Mouse (Mus musculus): ENCODE data around the gene Nr4a1. TPM values are rescaled to one million over a fixed set of nuclear protein-coding genes. Genes with fewer than 3 reads are reported as not detected.

Nr4a1 gene
- polyA plus RNA-seq, 1 experiment from 2014 or later = 2.9 TPM

DNA sequence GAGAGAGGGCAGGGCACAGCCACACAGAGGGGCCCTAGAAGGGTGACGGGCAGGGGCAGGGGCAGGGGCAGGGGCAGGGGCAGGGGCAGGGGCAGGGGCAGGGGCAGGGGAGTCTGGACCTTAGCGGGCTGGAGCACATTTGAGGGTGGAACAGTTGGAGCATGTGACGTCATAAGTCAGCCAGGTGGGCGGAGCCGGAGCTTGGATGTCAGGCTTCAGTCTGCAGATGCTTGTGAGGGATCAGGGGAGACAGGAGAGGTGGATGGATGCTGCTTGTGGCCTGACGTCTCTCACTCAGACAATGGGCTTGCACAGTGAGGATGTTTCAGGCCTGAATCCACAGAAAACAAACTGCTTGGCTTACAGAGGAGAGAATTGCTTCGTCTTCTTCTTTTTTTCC is 44.5 kb downstream of the Nr4a1 start:
- H3K27me3 ChIP-seq = no peaks in the 10 kb centered on the region
- H3K4me3 ChIP-seq (replicated peaks) = no peak overlapping the region
- no peaks in the 10 kb centered on the region for H3K9me3 ChIP-seq
- 14% methylated on average over 7 of the region's 7 CpGs for WGBS
- no peak overlapping the region for H3K27ac ChIP-seq
- H3K9ac ChIP-seq = peak overlapping the region; percentile 41
- H3K4me2 ChIP-seq = peak overlapping the region; percentile 35
- no peak for ATAC-seq (ENCODE audit: low FRiP score)
- peaks cover 6% of the 10 kb centered on the region; the same call in 1 of the 2 replicates for H3K4me1 ChIP-seq
- H3K36me3 ChIP-seq (replicated peaks) = no peaks in the 10 kb centered on the region

DNA sequence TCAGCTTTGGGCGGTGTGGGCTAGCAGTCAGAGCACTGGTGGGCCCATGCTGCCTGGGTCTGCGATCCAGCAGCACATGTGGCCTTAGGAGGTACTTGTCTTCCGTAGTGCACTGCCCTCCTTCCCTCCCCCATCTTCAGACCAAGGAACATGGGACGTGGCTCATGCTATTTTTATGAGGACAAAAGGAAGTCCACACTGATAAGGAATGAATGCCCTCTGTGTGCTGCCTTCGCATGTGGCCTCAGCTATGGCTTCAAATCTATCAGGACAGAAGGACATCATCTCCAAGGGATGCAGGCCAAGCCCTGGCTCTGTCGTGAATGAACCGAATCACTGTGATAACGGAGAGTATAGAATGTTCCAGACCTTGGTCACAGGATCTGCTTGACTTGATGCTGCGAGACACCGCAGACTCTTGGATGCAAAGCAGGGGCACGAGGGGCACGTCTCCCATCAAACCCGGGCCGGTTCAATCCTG is 45.5 kb downstream of the Nr4a1 start:
- no peaks in the 10 kb centered on the region for H3K36me3 ChIP-seq (replicated peaks)
- no peak overlapping the region for H3K4me3 ChIP-seq (replicated peaks)
- H3K9ac ChIP-seq = no peak overlapping the region
- no peaks in the 10 kb centered on the region for H3K27me3 ChIP-seq
- no peaks in the 10 kb centered on the region for H3K9me3 ChIP-seq
- ATAC-seq (ENCODE audit: low FRiP score) = no peak
- H3K4me2 ChIP-seq = no peak overlapping the region
- no peak overlapping the region for H3K27ac ChIP-seq
- WGBS = 86% methylated on average over 14 of the region's 14 CpGs
- peaks cover 6% of the 10 kb centered on the region; the same call in 1 of the 2 replicates for H3K4me1 ChIP-seq

GRCm38 (mm10) chr15:101300128-101300527 is 46.1 kb downstream of the Nr4a1 start:
- no peak for ATAC-seq (ENCODE audit: low FRiP score)
- H3K36me3 ChIP-seq (replicated peaks) = no peaks in the 10 kb centered on the region
- no peak overlapping the region for H3K4me2 ChIP-seq
- no peak overlapping the region for H3K4me3 ChIP-seq (replicated peaks)
- no peak overlapping the region for H3K27ac ChIP-seq
- H3K9me3 ChIP-seq = no peaks in the 10 kb centered on the region
- no peak overlapping the region for H3K9ac ChIP-seq
- WGBS = 76% methylated on average over 6 of the region's 6 CpGs
- H3K4me1 ChIP-seq = peaks cover 6% of the 10 kb centered on the region; the same call in 1 of the 2 replicates
- H3K27me3 ChIP-seq = no peaks in the 10 kb centered on the region

GRCm38 (mm10) chr15:101302201-101302600 is 48.1 kb downstream of the Nr4a1 start:
- no peak for ATAC-seq (ENCODE audit: low FRiP score)
- no peak overlapping the region for H3K4me2 ChIP-seq
- H3K9me3 ChIP-seq = no peaks in the 10 kb centered on the region
- H3K9ac ChIP-seq = no peak overlapping the region
- no peaks in the 10 kb centered on the region for H3K27me3 ChIP-seq
- H3K4me3 ChIP-seq (replicated peaks) = no peak overlapping the region
- no peak overlapping the region for H3K27ac ChIP-seq
- no peaks in the 10 kb centered on the region for H3K36me3 ChIP-seq (replicated peaks)
- peaks cover 6% of the 10 kb centered on the region; the same call in 1 of the 2 replicates for H3K4me1 ChIP-seq
- 76% methylated on average over 3 of the region's 3 CpGs for WGBS

DNA sequence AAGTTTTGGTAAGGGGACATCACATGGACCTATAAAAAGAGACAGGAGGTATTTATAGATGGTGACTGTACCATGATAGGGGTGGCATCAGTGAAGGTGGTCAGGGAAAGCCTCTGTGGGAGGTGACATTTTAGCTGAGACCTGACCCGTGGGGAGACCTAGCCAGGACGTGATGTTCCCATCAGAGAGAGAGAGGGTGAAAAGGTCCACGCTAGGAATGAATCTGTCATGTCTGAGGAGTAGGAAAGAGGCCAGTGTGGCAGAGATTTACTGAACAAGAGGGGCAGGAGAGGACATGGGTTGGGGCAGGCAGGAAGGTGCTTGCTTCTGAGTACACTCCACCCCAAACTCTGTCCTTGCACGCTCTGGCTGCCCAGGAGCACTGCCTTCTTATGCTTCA is 49.8 kb downstream of the Nr4a1 start:
- Histone ChIP-seq H3K4me3 (replicated peaks) (no peak overlapping the region), H3K36me3 (replicated peaks) (no peaks in the 10 kb centered on the region), H3K27ac (no peak overlapping the region), H3K27me3 (no peaks in the 10 kb centered on the region), H3K9me3 (no peaks in the 10 kb centered on the region), H3K4me1 (peaks cover under 1% of the 10 kb centered on the region), H3K9ac (no peak overlapping the region), H3K4me2 (no peak overlapping the region)
- no peak for ATAC-seq (ENCODE audit: low FRiP score)
- WGBS = 89% methylated on average over 4 of the region's 4 CpGs

DNA sequence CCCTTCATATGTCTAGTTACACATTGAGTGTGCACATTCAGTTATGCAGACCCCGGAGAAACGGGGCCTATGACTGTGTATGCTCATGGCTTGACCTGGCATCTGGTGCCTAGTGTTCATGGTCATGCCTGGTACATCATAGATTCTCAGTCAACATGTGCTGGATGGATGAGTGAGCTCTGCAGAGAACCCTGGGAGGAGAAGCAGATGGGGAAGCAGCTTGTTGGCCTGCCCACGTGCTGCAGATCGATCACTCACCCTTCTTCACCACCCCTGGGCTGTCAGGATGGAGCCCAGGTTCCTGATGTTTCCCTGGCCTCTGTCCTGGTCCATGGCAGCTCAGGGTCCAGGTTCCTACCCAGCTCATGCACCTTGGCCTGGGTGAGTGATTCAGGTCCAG is 52.4 kb downstream of the Nr4a1 start:
- Histone ChIP-seq H3K4me3 (replicated peaks) (no peak overlapping the region), H3K9ac (no peak overlapping the region), H3K9me3 (no peaks in the 10 kb centered on the region), H3K27me3 (no peaks in the 10 kb centered on the region), H3K4me1 (peaks cover 6% of the 10 kb centered on the region), H3K4me2 (no peak overlapping the region), H3K36me3 (replicated peaks) (no peaks in the 10 kb centered on the region), H3K27ac (no peak overlapping the region)
- ATAC-seq (ENCODE audit: low FRiP score) = no peak
- WGBS = 87% methylated on average over 4 of the region's 4 CpGs

DNA sequence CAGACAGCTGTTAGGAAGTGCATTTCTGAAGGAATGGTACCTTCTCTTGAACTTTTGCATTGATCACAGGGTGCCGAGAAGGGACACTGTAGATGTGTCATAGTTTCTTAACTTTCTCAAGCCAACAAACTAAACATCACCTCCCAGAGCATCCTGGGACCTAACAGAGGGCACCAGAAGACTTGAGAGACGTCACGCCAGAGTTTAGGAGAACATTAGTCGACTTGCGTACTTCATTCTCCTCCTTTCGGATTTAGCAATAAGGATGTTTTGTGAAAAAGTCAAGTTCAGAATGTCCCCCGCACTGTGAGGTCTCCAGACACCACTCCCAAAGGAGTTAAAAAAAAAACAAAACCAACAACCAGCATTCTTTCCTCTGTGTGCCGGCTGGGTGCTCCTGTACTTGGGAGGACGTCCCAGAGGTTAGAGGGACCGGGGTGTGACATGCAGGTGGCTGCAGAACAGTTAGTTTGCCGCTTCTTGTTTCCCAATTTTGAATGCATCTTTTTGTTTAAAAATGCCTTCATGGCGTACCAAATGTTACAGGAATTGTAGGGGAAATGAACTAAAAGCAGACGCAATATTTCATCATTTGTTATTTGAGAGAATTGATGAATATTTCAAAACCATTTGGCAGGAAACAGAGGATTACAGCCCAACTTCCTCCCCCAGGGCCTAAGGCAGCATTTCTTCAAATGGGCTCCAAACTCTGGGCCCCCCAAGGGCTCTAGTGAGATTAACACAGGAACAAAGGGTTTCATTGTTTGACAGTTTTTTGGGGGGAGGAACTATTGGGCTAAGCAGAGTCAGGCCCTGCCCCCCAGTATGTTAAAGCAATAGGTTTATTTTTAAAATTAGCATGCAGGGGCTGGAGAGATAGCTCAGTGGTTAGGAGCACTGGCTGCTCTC is 54.6 kb downstream of the Nr4a1 start:
- Histone ChIP-seq H3K9ac (no peak overlapping the region), H3K4me3 (replicated peaks) (no peak overlapping the region), H3K4me2 (no peak overlapping the region), H3K27me3 (no peaks in the 10 kb centered on the region), H3K27ac (no peak overlapping the region), H3K4me1 (peaks cover 6% of the 10 kb centered on the region), H3K36me3 (replicated peaks) (no peaks in the 10 kb centered on the region), H3K9me3 (no peaks in the 10 kb centered on the region)
- ATAC-seq (ENCODE audit: low FRiP score) = no peak
- 65% methylated on average over 13 of the region's 13 CpGs for WGBS

- Histone ChIP-seq H3K4me1 (peaks cover 6% of the 10 kb centered on the region), H3K4me3 (replicated peaks) (no peak overlapping the region), H3K27ac (no peak overlapping the region), H3K27me3 (no peaks in the 10 kb centered on the region), H3K9me3 (no peaks in the 10 kb centered on the region), H3K4me2 (no peak overlapping the region), H3K9ac (no peak overlapping the region), H3K36me3 (replicated peaks) (no peaks in the 10 kb centered on the region)
- 50% methylated on average over 5 of the region's 5 CpGs for WGBS
- ATAC-seq (ENCODE audit: low FRiP score) = no peak
Observed at GRCm38 (mm10) chr15:101309493-101309892, 55.4 kb downstream of the Nr4a1 start.

DNA sequence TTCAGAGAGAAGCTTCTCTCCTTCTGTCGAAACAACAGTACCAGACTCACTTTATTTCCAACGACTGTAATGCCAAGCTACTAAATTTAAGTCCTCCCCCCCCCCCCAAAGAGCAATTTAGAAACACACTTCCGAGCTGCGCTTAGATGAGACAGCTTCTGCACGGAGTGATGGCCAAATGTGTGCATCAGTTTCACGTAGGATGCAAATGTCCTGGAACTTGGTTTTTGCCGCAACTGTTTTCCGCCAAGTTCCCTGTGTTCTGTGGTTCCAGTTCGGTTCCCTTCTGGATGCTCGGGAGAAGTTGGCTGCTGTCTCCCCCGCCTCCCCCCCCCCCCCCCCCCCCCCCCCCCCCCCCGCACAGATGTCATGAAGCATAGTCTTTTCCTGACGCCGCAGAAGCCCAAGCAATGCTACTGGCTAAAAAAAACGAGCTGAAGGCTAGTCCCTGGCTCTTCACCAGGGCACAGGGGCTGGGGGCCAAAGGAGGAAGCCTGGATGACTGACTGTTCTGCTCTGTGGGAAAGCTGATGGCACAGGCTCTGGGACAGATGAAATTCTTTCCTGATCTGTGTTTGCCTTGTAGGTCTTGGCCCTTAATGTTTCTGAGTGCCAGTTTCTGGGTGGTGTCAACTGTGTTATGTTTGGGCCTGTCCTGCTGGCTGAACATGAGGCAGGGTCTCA is 57.2 kb downstream of the Nr4a1 start:
- Histone ChIP-seq H3K4me2 (no peak overlapping the region), H3K4me3 (replicated peaks) (no peak overlapping the region), H3K4me1 (peaks cover 10% of the 10 kb centered on the region), H3K9me3 (no peaks in the 10 kb centered on the region), H3K27ac (no peak overlapping the region), H3K36me3 (replicated peaks) (no peaks in the 10 kb centered on the region), H3K9ac (no peak overlapping the region), H3K27me3 (no peaks in the 10 kb centered on the region)
- no peak for ATAC-seq (ENCODE audit: low FRiP score)
- WGBS = 71% methylated on average over 13 of the region's 15 CpGs

GRCm38 (mm10) chr15:101312006-101312405 is 57.9 kb downstream of the Nr4a1 start:
- Histone ChIP-seq H3K27me3 (no peaks in the 10 kb centered on the region), H3K27ac (no peak overlapping the region), H3K9me3 (no peaks in the 10 kb centered on the region), H3K4me3 (replicated peaks) (no peak overlapping the region), H3K4me2 (no peak overlapping the region), H3K4me1 (peaks cover 12% of the 10 kb centered on the region), H3K9ac (no peak overlapping the region), H3K36me3 (replicated peaks) (no peaks in the 10 kb centered on the region)
- no peak for ATAC-seq (ENCODE audit: low FRiP score)
- WGBS = 92% methylated on average over 6 of the region's 6 CpGs

DNA sequence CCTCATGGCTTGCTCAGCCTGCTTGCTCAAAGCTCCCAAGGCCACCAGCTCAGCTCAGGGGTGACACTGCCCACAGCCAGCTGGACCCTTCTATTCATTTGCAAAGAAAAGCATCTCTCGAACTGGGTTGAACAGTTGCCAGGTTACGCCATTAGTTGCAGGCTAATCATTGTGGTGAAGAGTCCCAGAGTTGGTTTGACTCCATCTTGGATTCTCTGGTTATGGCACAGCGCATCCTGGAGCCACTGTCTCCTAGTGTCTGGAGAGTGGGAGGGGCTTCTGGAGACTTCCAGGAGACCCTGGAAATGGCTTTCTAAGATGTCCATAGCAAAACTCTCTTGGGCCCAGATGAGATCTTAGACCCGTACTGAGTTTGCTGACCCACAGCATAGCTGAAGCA is 61.3 kb downstream of the Nr4a1 start:
- H3K27me3 ChIP-seq = no peaks in the 10 kb centered on the region
- peaks cover 9% of the 10 kb centered on the region for H3K4me1 ChIP-seq
- H3K9ac ChIP-seq = no peak overlapping the region
- peak; percentile 15; the same call in 1 of the 2 replicates for ATAC-seq (ENCODE audit: low FRiP score)
- no peaks in the 10 kb centered on the region for H3K9me3 ChIP-seq
- no peak overlapping the region for H3K4me2 ChIP-seq
- H3K27ac ChIP-seq = no peak overlapping the region
- no peaks in the 10 kb centered on the region for H3K36me3 ChIP-seq (replicated peaks)
- H3K4me3 ChIP-seq (replicated peaks) = no peak overlapping the region
- 85% methylated on average over 4 of the region's 4 CpGs for WGBS

GRCm38 (mm10) chr15:101315832-101316231 is 61.8 kb downstream of the Nr4a1 start:
- Histone ChIP-seq H3K4me1 (peaks cover 9% of the 10 kb centered on the region), H3K27ac (no peak overlapping the region), H3K9ac (no peak overlapping the region), H3K4me3 (replicated peaks) (no peak overlapping the region), H3K4me2 (peak overlapping the region; percentile 35), H3K36me3 (replicated peaks) (no peaks in the 10 kb centered on the region), H3K27me3 (no peaks in the 10 kb centered on the region), H3K9me3 (no peaks in the 10 kb centered on the region)
- WGBS = 2% methylated on average over 11 of the region's 11 CpGs
- peak; percentile 92 for ATAC-seq (ENCODE audit: low FRiP score)
